ENCODE assay signal across 18 mouse cellular contexts in genomic region chr13:46946041-46946440, GRCm38 (mm10).
"Had no signal": no experiment of that assay in that cellular context is flagged by ENCODE, and none has a peak within 500 bp of the region (broad histone marks: within the 10 kb centered on the region; RNA-seq: fewer than 3 reads in every experiment).

No protein-coding gene starts in this region.

- H3K4me3 ChIP-seq: limb, embryonic 15.5 days; liver, embryonic 12.5 days; midbrain, embryonic 15.5 days; neural tube, embryonic 13.5 days; stomach, embryonic 15.5 days had no signal

- ATAC-seq: liver, embryonic 12.5 days; midbrain, embryonic 15.5 days had no signal

- DNase-seq: kidney, adult 2 months; kidney, postnatal 36 days; layer of hippocampus, adult 9-11 months; layer of hippocampus, postnatal 36 days; lung, embryonic 14.5 days; lung, postnatal 10 days; lung, postnatal 4 days; right cerebral cortex, postnatal 4 days; spleen, adult 18-20 months; thymus, adult 2 months; thymus, postnatal 25 days had no signal

- H3K4me2 ChIP-seq: limb, embryonic 15.5 days; liver, embryonic 12.5 days; lung, embryonic 14.5 days; midbrain, embryonic 11.5 days; midbrain, embryonic 15.5 days; neural tube, embryonic 13.5 days; stomach, embryonic 15.5 days had no signal

- H3K4me1 ChIP-seq: stomach, embryonic 15.5 days had no signal

- H3K27me3 ChIP-seq: limb, embryonic 15.5 days; liver, embryonic 12.5 days; midbrain, embryonic 15.5 days; neural tube, embryonic 13.5 days; stomach, embryonic 15.5 days had no signal

- H3K9ac ChIP-seq: limb, embryonic 15.5 days; liver, embryonic 12.5 days; lung, embryonic 14.5 days; midbrain, embryonic 15.5 days; neural tube, embryonic 13.5 days; stomach, embryonic 15.5 days had no signal

- H3K9me3 ChIP-seq: limb, embryonic 15.5 days; liver, embryonic 12.5 days; midbrain, embryonic 15.5 days; neural tube, embryonic 13.5 days; stomach, embryonic 15.5 days had no signal

- H3K27ac ChIP-seq: kidney, postnatal 0 days; limb, embryonic 15.5 days; liver, embryonic 12.5 days; midbrain, embryonic 15.5 days; neural tube, embryonic 13.5 days; stomach, embryonic 15.5 days had no signal

- H3K36me3 ChIP-seq: limb, embryonic 15.5 days; liver, embryonic 12.5 days; midbrain, embryonic 15.5 days; neural tube, embryonic 13.5 days; stomach, embryonic 15.5 days had no signal
